Mouse (Mus musculus) macrophage (primary cell): ENCODE results near the gene Gstp3. TPM values are rescaled to one million over a fixed set of nuclear protein-coding genes. Genes with fewer than 3 reads are reported as not detected.
A peak's percentile ranks its signal among the peaks of the same experiment; 100 is the strongest.

Experiments used
- H3K27ac ChIP-seq: fragments of 350-480 bp; formaldehyde crosslinking; 2 replicates; pipeline ENCODE4 v1.9.0; 2021
- H3K36me3 ChIP-seq: fragments of 350-480 bp; formaldehyde crosslinking; 2 replicates; pipeline ENCODE4 v1.9.0; 2021; ENCODE audit errors: inconsistent target
- H3K4me3 ChIP-seq: fragments of 350-480 bp; formaldehyde crosslinking; 2 replicates; pipeline ENCODE4 v1.9.0; 2021; ENCODE audit errors: inconsistent target
- H3K79me2 ChIP-seq: fragments of 350-480 bp; formaldehyde crosslinking; 2 replicates; pipeline ENCODE4 v1.9.0; 2021; ENCODE audit errors: inconsistent target
- WGBS: methylation state at CpG from one replicate; pipeline ENCODE4 v1.1.7; 2026; ENCODE audit warnings: inconsistent platforms; ENCODE audit not compliant: missing documents; 5-methylcytosine and 5-hydroxymethylcytosine counted together
- polyA plus RNA-seq: library from polyadenylated mRNA; stranded (reverse); fragments of 250-400 nt; gene quantifications from 3 replicates; pipeline ENCODE4 v1.2.4, GENCODE M21; 2018; ENCODE audit warnings: inconsistent platforms

Gene Gstp3
- polyA plus RNA-seq, 1 experiment from 2014 or later, result not detected

DNA sequence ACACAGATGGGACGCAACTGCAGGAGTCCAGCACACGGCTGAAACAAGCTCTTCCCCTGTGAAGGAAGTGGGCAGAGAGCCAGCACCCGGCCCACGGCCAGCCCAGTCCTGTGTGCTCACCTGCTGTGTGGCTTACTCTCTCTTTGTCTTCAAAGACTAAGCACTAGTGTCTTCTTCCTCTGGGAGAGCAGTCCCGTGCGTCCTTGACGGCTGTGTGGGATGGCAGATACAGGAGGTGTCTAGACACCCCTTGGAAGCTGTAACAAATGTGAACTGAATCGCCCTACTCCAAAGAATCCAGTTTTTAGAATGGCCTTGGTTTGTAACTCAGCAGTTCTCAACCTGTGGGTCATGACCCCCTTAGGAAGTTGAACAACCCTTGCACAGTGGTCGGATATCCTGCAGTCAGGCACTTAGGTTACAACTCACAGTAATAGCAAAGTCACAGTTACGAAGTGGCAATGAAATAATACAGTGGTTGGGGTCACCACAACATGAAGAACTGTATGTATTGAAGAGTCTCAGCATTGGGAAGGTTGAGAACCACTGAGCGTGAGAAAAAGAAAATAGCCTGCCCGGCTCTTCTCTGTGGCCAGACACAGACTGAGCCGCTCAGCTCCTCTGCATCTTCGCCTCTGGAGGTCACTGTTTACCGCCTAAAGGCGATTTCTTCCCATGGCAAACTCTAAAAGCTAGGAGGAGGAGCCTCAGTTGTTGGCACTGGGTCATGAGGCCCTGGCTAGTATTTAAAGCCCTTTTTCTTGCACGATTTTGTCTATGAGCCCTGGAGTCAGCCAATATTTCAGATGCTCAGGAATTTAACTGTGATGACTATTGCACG lies 40.4 kb downstream of the Gstp3 start:
- H3K79me2 ChIP-seq, result no peaks in the 10 kb centered on the region

DNA sequence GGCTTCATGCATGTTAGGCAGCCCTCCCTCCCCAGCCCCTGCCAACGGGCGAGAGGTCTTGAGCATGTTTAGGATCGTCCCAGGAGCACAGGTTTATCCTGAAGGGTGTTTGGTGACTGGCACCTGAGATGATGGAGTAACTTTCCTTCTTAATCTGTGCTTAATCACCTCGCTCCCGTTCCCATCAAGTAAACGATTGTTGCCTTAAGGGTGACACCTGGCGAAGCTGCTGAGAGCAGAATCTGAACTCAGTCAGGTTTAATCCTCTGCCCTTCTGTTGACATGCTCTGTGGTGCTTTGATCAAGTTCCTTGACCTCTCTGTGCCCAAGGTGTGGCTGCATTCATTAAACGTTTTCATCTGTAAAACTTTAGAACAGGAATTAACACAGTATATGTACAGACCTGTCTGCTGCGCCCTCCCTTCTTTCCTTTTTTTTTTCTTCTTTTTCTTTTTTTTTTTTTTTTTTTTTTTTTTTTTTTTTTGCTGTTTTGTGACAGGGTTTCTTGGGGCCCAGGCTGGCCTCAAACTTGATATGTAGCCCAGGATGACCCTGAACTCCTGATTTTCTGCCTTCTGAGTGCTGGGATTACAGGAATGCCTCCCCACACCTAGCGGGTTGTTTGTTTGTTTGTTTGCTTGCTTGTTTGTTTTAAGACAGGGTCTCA lies 41.3 kb downstream of the Gstp3 start:
- H3K36me3 ChIP-seq, result no peaks in the 10 kb centered on the region
- H3K4me3 ChIP-seq, result no peak overlapping the region
- 94% methylated on average over 9 of the region's 10 CpGs for WGBS
- no peaks in the 10 kb centered on the region for H3K79me2 ChIP-seq
- H3K27ac ChIP-seq, result no peak overlapping the region

More for the DNA sequence above, 40.4 kb downstream of the Gstp3 start:
- Histone ChIP-seq H3K4me3 (no peak overlapping the region), H3K27ac (no peak overlapping the region), H3K36me3 (no peaks in the 10 kb centered on the region)
- WGBS, result 32% methylated on average over 16 of the region's 18 CpGs

DNA sequence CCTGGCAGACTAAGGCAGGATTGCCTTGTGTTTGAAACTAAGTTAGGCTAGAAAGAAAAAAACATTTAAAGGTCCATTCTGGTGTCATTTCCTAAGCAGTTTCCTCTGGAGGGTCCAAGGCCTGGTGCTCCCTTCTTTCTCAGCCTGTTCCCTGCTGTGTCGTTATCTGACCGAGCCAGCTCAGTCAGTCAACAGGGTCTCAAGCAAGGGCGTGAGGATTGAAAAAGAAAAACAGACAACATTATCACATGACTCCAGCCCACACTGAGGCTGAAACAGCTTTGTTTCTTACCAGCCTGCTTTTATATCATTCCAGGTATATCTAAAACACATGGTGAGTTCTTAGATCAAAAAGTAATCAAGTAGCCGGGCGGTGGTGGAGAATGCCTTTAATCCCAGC lies 43.7 kb downstream of the Gstp3 start:
- Histone ChIP-seq H3K79me2 (no peaks in the 10 kb centered on the region; the same call in 1 of the 2 replicates), H3K4me3 (no peak overlapping the region), H3K27ac (no peak overlapping the region), H3K36me3 (no peaks in the 10 kb centered on the region)
- 97% methylated on average over 3 of the region's 5 CpGs for WGBS

DNA sequence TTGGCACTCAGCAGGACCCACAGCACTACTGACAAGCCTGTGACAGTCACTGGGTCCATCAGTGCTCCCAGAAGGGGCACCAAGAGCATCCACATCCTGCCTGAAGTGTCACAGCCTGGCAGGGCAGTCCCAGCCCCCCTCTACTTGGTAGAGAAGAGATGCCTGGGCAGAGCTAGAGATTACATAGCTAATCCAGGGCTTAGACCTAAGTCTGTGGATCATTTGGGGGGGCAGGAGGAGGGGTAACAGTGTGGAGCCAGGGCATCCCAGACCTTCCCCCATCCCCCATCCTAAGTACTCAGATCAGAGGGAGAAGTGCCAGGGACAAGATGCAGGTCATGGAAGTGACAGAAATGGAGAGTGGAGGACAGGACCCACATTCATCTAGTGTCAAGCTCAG lies 44.6 kb downstream of the Gstp3 start:
- no peak overlapping the region for H3K4me3 ChIP-seq
- no peak overlapping the region for H3K27ac ChIP-seq
- peaks cover 3% of the 10 kb centered on the region; the same call in 1 of the 2 replicates for H3K36me3 ChIP-seq
- no peaks in the 10 kb centered on the region; the same call in 1 of the 2 replicates for H3K79me2 ChIP-seq

DNA sequence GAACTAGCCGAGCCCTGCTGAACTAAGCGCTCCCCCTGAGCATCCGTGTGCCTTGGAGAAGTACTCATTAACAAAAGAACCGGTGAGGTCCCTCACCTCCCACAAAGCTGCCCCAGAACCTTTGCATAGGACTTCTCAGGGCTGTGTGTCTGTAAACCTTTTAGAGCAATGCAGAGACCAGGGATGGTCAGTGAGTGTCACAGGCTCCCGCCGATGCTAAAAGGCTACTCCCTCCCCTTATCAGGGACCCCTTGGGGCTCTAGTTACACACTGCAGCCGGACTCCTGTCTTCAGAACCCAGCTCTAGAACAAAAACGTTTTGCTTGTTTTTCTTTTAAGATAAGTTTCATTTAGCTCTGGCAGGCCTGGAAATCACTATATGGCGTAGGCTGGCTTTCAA lies 46.3 kb downstream of the Gstp3 start:
- H3K79me2 ChIP-seq, result no peaks in the 10 kb centered on the region; the same call in 1 of the 2 replicates
- no peak overlapping the region; the same call in 1 of the 2 replicates for H3K27ac ChIP-seq
- peaks cover 21% of the 10 kb centered on the region for H3K36me3 ChIP-seq
- H3K4me3 ChIP-seq, result peak overlapping the region; percentile 80
- 33% methylated on average over 9 of the region's 9 CpGs for WGBS

DNA sequence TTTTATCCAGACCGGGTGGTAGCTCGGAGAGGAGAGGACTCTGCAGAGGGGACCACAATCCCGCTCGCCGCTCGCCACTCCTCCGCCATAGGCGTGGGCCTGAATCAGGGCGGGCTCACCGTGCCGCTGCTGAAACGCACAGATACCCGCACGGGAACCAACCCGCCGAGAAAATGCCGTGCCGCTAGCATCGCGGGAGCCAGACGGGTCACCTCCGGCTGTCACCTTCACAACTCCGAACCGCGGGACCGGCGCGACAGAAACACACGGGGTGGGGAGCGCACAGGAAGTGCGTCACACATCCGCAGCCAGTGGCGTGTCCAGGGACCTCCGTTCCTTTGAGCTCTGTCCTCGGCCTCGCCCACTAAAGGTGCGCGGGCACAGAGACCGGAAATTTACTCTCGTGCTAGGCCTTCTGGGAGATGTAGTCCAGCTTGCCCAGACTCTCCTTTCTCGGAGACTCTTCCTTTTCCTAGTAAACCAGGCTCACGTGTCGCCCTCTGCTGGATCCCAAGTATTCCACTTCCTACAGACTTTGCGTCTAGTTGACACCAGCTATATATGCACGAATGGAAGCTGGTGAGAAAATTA lies 46.8 kb downstream of the Gstp3 start, which contains the start of gene Ndufv1:
Ndufv1 (minus strand) TSS at position 375 of the 591 bp plus-strand sequence.
- Histone ChIP-seq H3K36me3 (peaks cover 26% of the 10 kb centered on the region), H3K4me3 (peak within 1 kb of the TSS; percentile 80), H3K27ac (peak within 1 kb of the TSS; percentile 8; the same call in 1 of the 2 replicates), H3K79me2 (no peaks in the 10 kb centered on the region; the same call in 1 of the 2 replicates)
- WGBS, result under 1% methylated on average over 43 of the region's 45 CpGs

DNA sequence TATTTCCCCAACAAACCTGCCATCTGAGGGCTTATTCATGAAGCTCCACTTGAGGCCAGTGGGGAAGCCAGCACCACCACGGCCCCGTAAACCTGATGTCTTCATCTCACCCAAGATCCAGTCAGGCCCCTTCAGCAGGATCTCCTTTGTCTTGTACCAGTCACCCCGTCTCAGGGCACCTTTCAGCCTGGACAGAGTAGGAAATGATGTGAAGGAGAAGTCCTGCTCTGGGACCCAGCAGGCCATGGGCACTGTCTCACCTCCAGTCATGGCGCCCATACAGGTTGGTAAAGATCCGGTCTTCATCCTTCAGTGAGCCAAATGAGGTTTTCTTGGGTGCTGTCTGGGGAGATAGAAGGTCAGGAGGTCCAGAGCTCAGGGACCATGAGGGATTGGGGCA lies 48.3 kb downstream of the Gstp3 start:
- 91% methylated on average over 5 of the region's 5 CpGs for WGBS
- peaks cover 41% of the 10 kb centered on the region for H3K36me3 ChIP-seq
- no peak overlapping the region for H3K27ac ChIP-seq
- no peak overlapping the region for H3K4me3 ChIP-seq
- H3K79me2 ChIP-seq, result no peaks in the 10 kb centered on the region; the same call in 1 of the 2 replicates

Other genes with a start within 250 kb of the Gstp3 start
- 11.1 to 17.8 TPM (median 15.8 TPM) in 3 replicates for gene Chka, start 207.8 kb downstream of the Gstp3 start, polyA plus RNA-seq
- gene Tcirg1, start 152.4 kb downstream of the Gstp3 start, polyA plus RNA-seq, result 359 to 665 TPM (median 410 TPM) in 3 replicates
- 65.9 to 103 TPM (median 95.7 TPM) in 3 replicates for gene Ndufs8, start 146.8 kb downstream of the Gstp3 start, polyA plus RNA-seq
- 57.7 to 77.8 TPM (median 67.9 TPM) in 3 replicates for gene Aldh3b1, start 129.8 kb downstream of the Gstp3 start, polyA plus RNA-seq
- gene Unc93b1, start 124.4 kb downstream of the Gstp3 start, polyA plus RNA-seq, result 421 to 814 TPM (median 651 TPM) in 3 replicates
- gene Aldh3b3, start 100.9 kb downstream of the Gstp3 start, polyA plus RNA-seq, result not detected in 3 replicates
- gene Aldh3b2, start 87.2 kb downstream of the Gstp3 start, polyA plus RNA-seq, result not detected in 3 replicates
- 0.47 to 0.60 TPM (median 0.47 TPM) in 3 replicates for gene Acy3, start 73.0 kb downstream of the Gstp3 start, polyA plus RNA-seq
- not detected in 3 replicates for gene Tbx10, start 66.8 kb downstream of the Gstp3 start, polyA plus RNA-seq
- 6.9 to 10.7 TPM (median 7.0 TPM) in 3 replicates for gene Nudt8, start 59.0 kb downstream of the Gstp3 start, polyA plus RNA-seq
- gene Gm49405, start 58.9 kb downstream of the Gstp3 start, polyA plus RNA-seq, result 0.07 to 0.19 TPM (median 0.13 TPM) in 3 replicates
- gene Doc2g, start 56.3 kb downstream of the Gstp3 start, polyA plus RNA-seq, result 0.20 to 0.33 TPM in 2 of 3 replicates, not detected in the other
- 35.8 to 43.3 TPM (median 39.0 TPM) in 3 replicates for gene Ndufv1, start 46.8 kb downstream of the Gstp3 start, polyA plus RNA-seq
- 6.2 to 20.1 TPM (median 8.6 TPM) in 3 replicates for gene Gstp1, start 21.6 kb downstream of the Gstp3 start, polyA plus RNA-seq
- not detected in 3 replicates for gene Gstp2, start 13.5 kb downstream of the Gstp3 start, polyA plus RNA-seq
- not detected in 3 replicates for gene Cabp2, start 22.0 kb upstream of the Gstp3 start, polyA plus RNA-seq
- gene Cdk2ap2, start 37.6 kb upstream of the Gstp3 start, polyA plus RNA-seq, result 16.7 to 37.3 TPM (median 23.1 TPM) in 3 replicates
- gene Pitpnm1, start 40.4 kb upstream of the Gstp3 start, polyA plus RNA-seq, result 12.8 to 30.4 TPM (median 14.2 TPM) in 3 replicates
- 80.9 to 169 TPM (median 84.6 TPM) in 3 replicates for gene Aip, start 66.3 kb upstream of the Gstp3 start, polyA plus RNA-seq
- not detected in 3 replicates for gene Gpr152, start 80.2 kb upstream of the Gstp3 start, polyA plus RNA-seq
- gene Cabp4, start 84.5 kb upstream of the Gstp3 start, polyA plus RNA-seq, result not detected in 3 replicates
- gene Coro1b, start 89.0 kb upstream of the Gstp3 start, polyA plus RNA-seq, result 252 to 368 TPM (median 357 TPM) in 3 replicates
- 0.28 to 0.53 TPM (median 0.41 TPM) in 3 replicates for gene Ptprcap, start 94.0 kb upstream of the Gstp3 start, polyA plus RNA-seq
- 13.6 to 29.6 TPM (median 18.4 TPM) in 3 replicates for gene Rps6kb2, start 103.8 kb upstream of the Gstp3 start, polyA plus RNA-seq
- gene Carns1, start 115.9 kb upstream of the Gstp3 start, polyA plus RNA-seq, result 0.62 to 1.00 TPM (median 0.77 TPM) in 3 replicates
- gene Tbc1d10c, start 131.7 kb upstream of the Gstp3 start, polyA plus RNA-seq, result 0.25 to 0.60 TPM (median 0.41 TPM) in 3 replicates
- 375 to 413 TPM (median 395 TPM) in 3 replicates for gene Ppp1ca, start 132.5 kb upstream of the Gstp3 start, polyA plus RNA-seq
- gene Rad9a, start 142.1 kb upstream of the Gstp3 start, polyA plus RNA-seq, result 16.0 to 22.9 TPM (median 16.7 TPM) in 3 replicates
- 0.10 to 0.21 TPM (median 0.17 TPM) in 3 replicates for gene Clcf1, start 154.7 kb upstream of the Gstp3 start, polyA plus RNA-seq
- gene AC109138.7, start 154.8 kb upstream of the Gstp3 start, polyA plus RNA-seq, result not detected in 3 replicates
- gene Pold4, start 172.3 kb upstream of the Gstp3 start, polyA plus RNA-seq, result 33.8 to 76.3 TPM (median 47.8 TPM) in 3 replicates
- 32.6 to 83.1 TPM (median 36.6 TPM) in 3 replicates for gene Ssh3, start 209.6 kb upstream of the Gstp3 start, polyA plus RNA-seq
- gene Ankrd13d, start 223.6 kb upstream of the Gstp3 start, polyA plus RNA-seq, result 3.2 to 8.1 TPM (median 5.6 TPM) in 3 replicates
- gene Grk2, start 246.7 kb upstream of the Gstp3 start, polyA plus RNA-seq, result 131 to 143 TPM (median 139 TPM) in 3 replicates